Mouse (Mus musculus): ENCODE measurements around the gene Hist1h1d. TPM values are rescaled to one million over a fixed set of nuclear protein-coding genes. Genes with fewer than 3 reads are reported as not detected.

Hist1h1d gene
- polyA plus RNA-seq, 1 experiment = 1.9 TPM

DNA sequence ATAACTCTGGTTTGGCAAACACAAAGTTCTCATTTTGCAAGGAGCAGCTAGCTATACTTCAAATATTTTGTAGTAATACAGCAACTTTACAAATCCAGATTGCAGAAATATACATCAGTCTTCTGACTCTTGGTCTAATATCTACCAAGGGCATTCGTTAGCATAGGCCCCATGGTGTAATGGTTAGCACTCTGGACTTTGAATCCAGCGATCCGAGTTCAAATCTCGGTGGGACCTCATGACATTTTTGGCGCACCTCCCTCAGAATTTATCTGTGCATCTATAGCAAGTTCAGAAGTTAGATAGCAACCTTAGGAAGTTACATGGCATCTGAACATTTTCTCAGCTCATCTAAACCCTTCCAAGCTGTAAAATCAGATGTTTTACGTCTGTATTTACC lies 34.2 kb upstream of the Hist1h1d start:
- no peak for TF ChIP-seq POLR2A (IDR thresholded peaks at IDR 0.05; ENCODE audit: control insufficient read depth, extremely low read depth, insufficient read depth, low read length, poor library complexity)
- no peak for TF ChIP-seq CTCF (IDR thresholded peaks at IDR 0.05; ENCODE audit: borderline replicate concordance, control insufficient read depth, extremely low read depth, insufficient read depth, low read length, poor library complexity)
- H3K4me1 ChIP-seq (replicated peaks; ENCODE audit: control insufficient read depth, insufficient read depth, low read length) = peaks cover 2% of the 10 kb centered on the region
- H3K4me3 ChIP-seq (ENCODE audit: control insufficient read depth, insufficient read depth, low read length) = no peak overlapping the region
- 0% methylated on average over 6 of the region's 6 CpGs for WGBS
- no peaks in the 10 kb centered on the region for H3K27me3 ChIP-seq (ENCODE audit: control insufficient read depth, insufficient read depth, low read length)
- no peak overlapping the region for H3K27ac ChIP-seq (ENCODE audit: control insufficient read depth, insufficient read depth, low read length)
- no peaks in the 10 kb centered on the region for H3K36me3 ChIP-seq (ENCODE audit: control insufficient read depth, insufficient read depth, low read length)
- DNase-seq = peak; percentile 83

DNA sequence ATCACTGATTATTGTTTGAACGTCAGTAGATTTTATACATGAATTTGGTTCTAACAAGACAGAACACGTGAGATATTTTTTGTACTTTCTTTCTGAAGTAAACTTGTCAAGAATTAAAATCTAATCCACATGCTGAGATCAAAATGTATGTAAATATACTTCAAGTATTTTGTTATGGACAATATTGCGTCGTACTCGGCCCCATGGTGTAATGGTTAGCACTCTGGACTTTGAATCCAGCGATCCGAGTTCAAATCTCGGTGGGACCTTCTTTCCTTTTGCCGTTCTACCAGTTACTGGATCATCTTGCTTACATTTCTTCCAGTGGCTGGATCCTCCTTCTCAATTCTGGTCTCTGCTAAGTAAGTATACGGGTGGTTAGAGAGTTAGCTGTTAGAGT lies 33.6 kb upstream of the Hist1h1d start:
- Histone ChIP-seq H3K27ac (ENCODE audit: control insufficient read depth, insufficient read depth, low read length) (no peak overlapping the region), H3K36me3 (ENCODE audit: control insufficient read depth, insufficient read depth, low read length) (no peaks in the 10 kb centered on the region), H3K27me3 (ENCODE audit: control insufficient read depth, insufficient read depth, low read length) (no peaks in the 10 kb centered on the region), H3K4me1 (replicated peaks; ENCODE audit: control insufficient read depth, insufficient read depth, low read length) (peaks cover 2% of the 10 kb centered on the region), H3K4me3 (ENCODE audit: control insufficient read depth, insufficient read depth, low read length) (no peak overlapping the region)
- peak; percentile 75 for DNase-seq
- TF ChIP-seq POLR2A (IDR thresholded peaks at IDR 0.05; ENCODE audit: control insufficient read depth, extremely low read depth, insufficient read depth, low read length, poor library complexity) = no peak
- TF ChIP-seq CTCF (IDR thresholded peaks at IDR 0.05; ENCODE audit: borderline replicate concordance, control insufficient read depth, extremely low read depth, insufficient read depth, low read length, poor library complexity) = no peak
- WGBS = 2% methylated on average over 10 of the region's 10 CpGs

DNA sequence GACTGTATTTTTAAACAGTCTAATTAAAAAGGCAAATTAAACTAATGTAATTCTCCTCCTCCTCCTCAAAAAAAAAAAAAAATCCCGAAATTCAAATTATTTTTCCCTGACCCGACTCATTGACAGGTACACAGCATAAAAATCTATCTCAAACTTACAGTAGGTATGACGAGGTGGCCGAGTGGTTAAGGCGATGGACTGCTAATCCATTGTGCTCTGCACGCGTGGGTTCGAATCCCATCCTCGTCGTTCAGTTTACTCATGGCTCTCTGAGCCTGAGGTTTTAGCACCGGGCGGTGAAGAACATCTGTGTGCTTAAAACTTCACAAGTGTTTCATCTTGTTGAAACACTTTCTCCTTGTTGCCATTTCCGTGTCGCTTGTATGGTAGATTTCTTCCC lies 31.4 kb upstream of the Hist1h1d start:
- Histone ChIP-seq H3K27ac (ENCODE audit: control insufficient read depth, insufficient read depth, low read length) (no peak overlapping the region), H3K27me3 (ENCODE audit: control insufficient read depth, insufficient read depth, low read length) (no peaks in the 10 kb centered on the region), H3K4me3 (ENCODE audit: control insufficient read depth, insufficient read depth, low read length) (no peak overlapping the region), H3K36me3 (ENCODE audit: control insufficient read depth, insufficient read depth, low read length) (no peaks in the 10 kb centered on the region), H3K4me1 (replicated peaks; ENCODE audit: control insufficient read depth, insufficient read depth, low read length) (peaks cover 2% of the 10 kb centered on the region)
- TF ChIP-seq CTCF (IDR thresholded peaks at IDR 0.05; ENCODE audit: borderline replicate concordance, control insufficient read depth, extremely low read depth, insufficient read depth, low read length, poor library complexity) (no peak), POLR2A (IDR thresholded peaks at IDR 0.05; ENCODE audit: control insufficient read depth, extremely low read depth, insufficient read depth, low read length, poor library complexity) (no peak)
- peak; percentile 88 for DNase-seq
- 2% methylated on average over 14 of the region's 14 CpGs for WGBS

DNA sequence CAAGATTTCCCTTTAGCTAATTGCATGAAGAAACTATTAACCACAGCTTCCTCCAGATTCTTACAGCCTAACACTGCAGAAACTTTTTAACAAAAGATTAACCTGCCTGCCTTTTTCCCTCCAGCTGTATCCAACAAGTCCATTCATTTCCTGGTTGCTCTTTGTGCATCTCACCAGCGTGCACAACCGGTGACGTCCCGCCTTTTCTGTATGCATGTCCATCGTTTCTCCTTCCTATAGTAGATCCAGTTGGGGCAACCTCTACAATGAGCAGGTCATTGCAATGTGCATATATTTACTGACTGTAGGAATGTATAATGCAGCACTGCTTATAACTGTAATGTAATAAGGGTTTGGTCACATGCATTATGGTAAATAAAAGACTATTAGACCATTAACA lies 29.1 kb upstream of the Hist1h1d start:
- H3K36me3 ChIP-seq (ENCODE audit: control insufficient read depth, insufficient read depth, low read length) = no peaks in the 10 kb centered on the region
- H3K27me3 ChIP-seq (ENCODE audit: control insufficient read depth, insufficient read depth, low read length) = no peaks in the 10 kb centered on the region
- H3K4me1 ChIP-seq (replicated peaks; ENCODE audit: control insufficient read depth, insufficient read depth, low read length) = peaks cover 2% of the 10 kb centered on the region
- TF ChIP-seq CTCF (IDR thresholded peaks at IDR 0.05; ENCODE audit: borderline replicate concordance, control insufficient read depth, extremely low read depth, insufficient read depth, low read length, poor library complexity) (no peak), POLR2A (IDR thresholded peaks at IDR 0.05; ENCODE audit: control insufficient read depth, extremely low read depth, insufficient read depth, low read length, poor library complexity) (no peak)
- 64% methylated on average over 5 of the region's 5 CpGs for WGBS
- H3K27ac ChIP-seq (ENCODE audit: control insufficient read depth, insufficient read depth, low read length) = no peak overlapping the region
- H3K4me3 ChIP-seq (ENCODE audit: control insufficient read depth, insufficient read depth, low read length) = no peak overlapping the region
- no peak for DNase-seq

DNA sequence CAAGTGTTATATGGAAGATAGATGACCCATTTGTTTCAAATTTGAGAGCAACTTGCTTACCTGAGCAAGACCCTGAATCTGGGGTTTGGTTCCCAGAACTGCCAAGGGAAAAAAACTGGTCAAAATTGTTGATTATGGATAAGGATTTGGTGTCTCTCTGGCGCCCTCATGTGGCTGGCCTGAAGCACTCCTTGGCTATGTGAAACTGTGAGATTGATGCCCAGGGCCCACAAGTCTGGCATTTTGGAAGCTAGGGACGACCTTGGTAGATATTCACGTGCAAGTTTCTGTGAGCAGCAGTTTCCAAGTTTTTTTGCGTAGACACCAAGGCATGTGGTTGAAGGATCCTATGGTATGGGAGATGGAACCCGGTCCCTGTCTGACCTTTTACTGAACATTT lies 28.4 kb upstream of the Hist1h1d start:
- TF ChIP-seq CTCF (IDR thresholded peaks at IDR 0.05; ENCODE audit: borderline replicate concordance, control insufficient read depth, extremely low read depth, insufficient read depth, low read length, poor library complexity) = peak; percentile 40; the same call in 1 of the 2 replicates
- no peak for TF ChIP-seq POLR2A (IDR thresholded peaks at IDR 0.05; ENCODE audit: control insufficient read depth, extremely low read depth, insufficient read depth, low read length, poor library complexity)
- Histone ChIP-seq H3K27me3 (ENCODE audit: control insufficient read depth, insufficient read depth, low read length) (no peaks in the 10 kb centered on the region), H3K27ac (ENCODE audit: control insufficient read depth, insufficient read depth, low read length) (no peak overlapping the region), H3K36me3 (ENCODE audit: control insufficient read depth, insufficient read depth, low read length) (no peaks in the 10 kb centered on the region), H3K4me3 (ENCODE audit: control insufficient read depth, insufficient read depth, low read length) (no peak overlapping the region), H3K4me1 (replicated peaks; ENCODE audit: control insufficient read depth, insufficient read depth, low read length) (peaks cover 2% of the 10 kb centered on the region)
- 19% methylated on average over 5 of the region's 5 CpGs for WGBS
- DNase-seq = peak; percentile 72

DNA sequence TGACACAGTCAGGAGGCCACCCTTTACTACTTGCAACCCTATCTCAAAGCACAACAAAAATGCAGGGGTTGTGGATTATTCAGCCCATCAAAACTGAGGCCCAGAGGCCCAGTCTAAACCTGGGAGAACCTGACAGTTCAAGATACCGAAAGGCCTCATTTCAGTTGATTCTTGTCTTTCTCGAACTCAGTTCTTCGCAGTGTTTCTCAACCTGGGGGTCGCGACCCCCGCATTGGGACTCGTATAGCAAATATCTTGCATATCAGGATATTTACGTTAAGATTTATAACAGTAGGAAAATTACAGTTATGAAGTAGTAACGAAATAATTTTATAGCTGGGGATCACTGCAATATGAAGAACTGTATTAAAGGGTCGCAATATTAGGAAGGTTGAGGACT lies 27.2 kb upstream of the Hist1h1d start:
- H3K27me3 ChIP-seq (ENCODE audit: control insufficient read depth, insufficient read depth, low read length) = no peaks in the 10 kb centered on the region
- H3K4me1 ChIP-seq (replicated peaks; ENCODE audit: control insufficient read depth, insufficient read depth, low read length) = peaks cover 2% of the 10 kb centered on the region
- no peak for TF ChIP-seq POLR2A (IDR thresholded peaks at IDR 0.05; ENCODE audit: control insufficient read depth, extremely low read depth, insufficient read depth, low read length, poor library complexity)
- no peak for TF ChIP-seq CTCF (IDR thresholded peaks at IDR 0.05; ENCODE audit: borderline replicate concordance, control insufficient read depth, extremely low read depth, insufficient read depth, low read length, poor library complexity)
- 14% methylated on average over 10 of the region's 10 CpGs for WGBS
- no peak overlapping the region for H3K4me3 ChIP-seq (ENCODE audit: control insufficient read depth, insufficient read depth, low read length)
- H3K27ac ChIP-seq (ENCODE audit: control insufficient read depth, insufficient read depth, low read length) = no peak overlapping the region
- no peak for DNase-seq
- no peaks in the 10 kb centered on the region for H3K36me3 ChIP-seq (ENCODE audit: control insufficient read depth, insufficient read depth, low read length)

GRCm38 (mm10) chr13:23526312-23526711 lies 26.8 kb upstream of the Hist1h1d start:
- 1% methylated on average over 17 of the region's 17 CpGs for WGBS
- DNase-seq = peak; percentile 86
- Histone ChIP-seq H3K4me1 (replicated peaks; ENCODE audit: control insufficient read depth, insufficient read depth, low read length) (peaks cover 2% of the 10 kb centered on the region), H3K27me3 (ENCODE audit: control insufficient read depth, insufficient read depth, low read length) (no peaks in the 10 kb centered on the region), H3K4me3 (ENCODE audit: control insufficient read depth, insufficient read depth, low read length) (no peak overlapping the region), H3K27ac (ENCODE audit: control insufficient read depth, insufficient read depth, low read length) (no peak overlapping the region), H3K36me3 (ENCODE audit: control insufficient read depth, insufficient read depth, low read length) (no peaks in the 10 kb centered on the region)
- TF ChIP-seq CTCF (IDR thresholded peaks at IDR 0.05; ENCODE audit: borderline replicate concordance, control insufficient read depth, extremely low read depth, insufficient read depth, low read length, poor library complexity) = no peak
- TF ChIP-seq POLR2A (IDR thresholded peaks at IDR 0.05; ENCODE audit: control insufficient read depth, extremely low read depth, insufficient read depth, low read length, poor library complexity) = no peak

All from thymus, adult 2 months (tissue).